Mouse (Mus musculus) mature B cell (primary cell): ENCODE data around the gene Fabp7.

ENCODE experiments used
- in situ Hi-C: fragments of 300-500 bp; cut with MboI; formaldehyde crosslinking; loops from 2 replicates; pipeline ENCODE4 v1.14.3; 2019

Gene Fabp7

DNA sequence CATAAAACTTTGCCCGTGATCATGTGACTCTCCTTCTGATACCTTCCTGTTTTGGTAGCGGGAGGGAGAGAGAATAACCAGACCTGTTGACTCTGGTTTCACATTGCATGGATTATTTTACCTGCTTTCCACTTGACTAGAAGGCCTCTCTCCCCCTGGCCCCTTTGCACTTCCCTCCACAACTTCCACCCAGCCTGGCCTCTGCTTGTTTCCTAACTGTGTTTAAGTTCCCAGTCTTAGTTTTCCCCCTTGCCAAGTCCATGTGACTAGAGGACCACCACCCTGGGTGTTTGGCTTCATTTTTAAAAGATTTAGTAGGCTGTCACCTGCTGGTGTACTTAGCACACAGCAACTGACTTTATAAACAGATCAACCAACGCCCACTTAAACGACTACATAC lies 11.4 kb downstream of the Fabp7 start:
- in situ Hi-C loops: loop anchor here (10.0 kb wide), 1 partner anchor 51 kb away; no protein-coding TSS in a partner anchor

DNA sequence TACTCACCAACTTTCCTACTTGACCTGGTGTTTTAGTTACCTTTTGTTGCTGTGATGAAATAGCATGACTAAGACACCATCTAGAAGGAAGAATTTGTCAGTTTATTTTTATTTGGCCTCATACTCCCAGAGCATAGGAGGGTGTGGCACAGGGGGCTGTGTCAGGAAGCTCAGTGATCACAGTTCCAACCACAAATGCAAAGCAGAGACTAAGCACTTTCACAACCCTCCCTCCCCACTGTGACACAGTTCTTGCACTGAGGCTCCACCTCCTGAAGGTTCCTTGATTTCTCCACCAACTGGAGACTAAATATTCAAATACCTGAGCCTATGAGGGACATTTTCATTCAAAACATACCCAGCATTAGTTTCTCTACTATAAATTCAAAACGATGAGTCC lies 14.8 kb downstream of the Fabp7 start:
- in situ Hi-C loops: loop anchor here (10.0 kb wide), 1 partner anchor 55 kb away; no protein-coding TSS in a partner anchor

DNA sequence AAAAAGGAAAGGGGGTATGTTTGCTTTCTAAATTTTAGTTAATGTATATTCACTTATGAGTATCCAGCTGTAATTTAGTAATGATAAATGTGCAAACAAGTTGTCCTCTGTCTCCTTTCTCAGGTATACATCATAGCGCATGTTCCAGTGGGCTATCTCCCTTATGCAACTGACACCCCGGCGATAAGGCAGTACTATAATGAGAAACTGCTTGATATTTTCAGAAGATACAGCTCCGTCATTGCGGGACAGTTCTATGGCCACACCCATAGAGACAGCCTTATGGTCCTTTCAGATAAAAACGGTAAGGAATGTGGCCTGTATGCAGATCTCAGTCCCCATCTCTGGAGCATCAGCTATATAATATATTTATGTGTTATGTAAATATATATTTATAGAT lies 23.1 kb downstream of the Fabp7 start:
- in situ Hi-C loops: no loop called here

DNA sequence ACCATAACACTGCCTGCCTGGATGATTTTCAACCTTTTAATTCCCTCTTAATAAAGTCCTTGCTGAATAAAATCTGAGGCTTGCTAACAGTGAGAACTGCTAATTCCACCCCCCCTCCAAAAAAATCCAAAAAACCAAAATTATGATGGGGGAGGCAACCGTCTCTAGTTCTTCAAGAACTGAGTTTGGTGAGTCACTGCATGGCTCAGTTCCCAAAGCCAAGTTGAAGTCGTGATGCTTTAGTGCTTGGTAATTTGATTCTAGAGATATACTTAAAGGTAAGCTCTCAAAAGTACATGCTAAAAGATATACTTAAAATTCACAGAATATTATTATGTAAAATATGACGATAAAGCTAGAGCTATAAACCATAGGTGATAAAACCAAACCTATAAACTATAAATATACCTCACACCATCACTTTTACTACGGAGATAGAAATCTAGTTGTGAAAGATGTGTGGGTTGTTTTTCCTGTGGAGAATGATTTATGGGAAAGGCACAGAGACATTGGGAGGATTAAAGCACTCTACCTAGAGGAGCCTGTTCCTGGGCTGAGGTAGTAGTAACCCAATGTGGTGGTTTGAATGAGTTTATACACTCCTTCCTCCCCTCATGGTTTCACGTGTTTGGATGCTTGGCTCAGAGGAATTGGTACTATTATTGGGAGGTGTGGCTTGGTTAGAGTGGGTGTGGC lies 27.6 kb downstream of the Fabp7 start:
- in situ Hi-C loops: no loop called here

DNA sequence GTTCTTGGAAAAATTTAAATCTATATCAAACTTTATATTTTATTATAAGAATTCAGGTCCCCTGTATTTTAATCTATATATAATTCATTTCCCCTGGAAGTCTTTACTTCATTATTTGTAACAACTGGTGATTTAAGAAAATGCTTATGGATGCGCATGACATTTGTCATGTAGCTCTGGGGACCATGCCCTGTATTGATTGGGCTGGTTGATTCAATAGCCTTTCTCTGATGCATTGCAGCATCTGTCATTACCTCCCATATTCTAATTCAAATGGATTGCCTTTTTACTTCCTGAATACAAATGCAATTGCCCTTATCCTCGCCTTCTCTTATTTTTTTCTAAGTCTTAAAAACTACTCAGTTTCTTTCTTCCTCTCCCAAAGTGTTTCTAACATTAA lies 29.6 kb downstream of the Fabp7 start:
- in situ Hi-C loops: no loop called here

DNA sequence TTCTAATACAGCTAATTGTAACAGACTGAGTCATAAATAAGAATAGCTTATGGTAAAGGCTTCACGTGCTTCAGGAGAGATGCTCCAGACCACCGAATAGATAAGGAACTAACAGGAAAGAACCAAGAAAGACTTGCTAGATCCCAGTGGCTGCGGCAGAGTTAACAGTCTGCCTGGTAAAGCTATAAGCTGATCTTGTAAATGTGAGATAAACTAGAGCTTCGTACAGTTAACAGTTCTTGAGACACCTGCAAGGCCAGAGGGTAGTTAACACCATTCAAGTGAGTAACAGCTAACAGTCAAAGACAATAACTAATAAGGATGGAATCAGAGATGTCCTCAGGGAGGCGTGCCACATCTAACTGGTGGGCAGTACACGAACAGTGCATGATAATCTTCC lies 31.2 kb downstream of the Fabp7 start:
- in situ Hi-C loops: no loop called here

DNA sequence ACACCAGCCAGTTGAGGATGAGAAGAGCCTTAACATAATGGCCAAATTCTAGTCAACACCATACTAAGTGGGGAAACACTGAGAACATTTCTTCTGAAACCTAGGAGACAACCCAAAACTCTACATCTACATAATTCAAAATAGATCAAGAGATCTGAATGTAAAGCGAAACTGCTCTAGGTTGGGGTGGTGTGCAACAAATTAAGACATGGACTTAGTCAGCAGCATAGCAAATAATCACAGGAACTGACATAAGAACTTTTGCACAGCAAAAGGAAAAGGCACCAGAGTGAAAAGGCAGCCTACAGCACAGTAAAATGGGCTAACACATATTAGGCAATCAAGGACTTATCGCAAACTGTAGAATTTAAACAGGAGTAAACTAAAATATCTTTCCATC lies 34.5 kb downstream of the Fabp7 start:
- in situ Hi-C loops: no loop called here

DNA sequence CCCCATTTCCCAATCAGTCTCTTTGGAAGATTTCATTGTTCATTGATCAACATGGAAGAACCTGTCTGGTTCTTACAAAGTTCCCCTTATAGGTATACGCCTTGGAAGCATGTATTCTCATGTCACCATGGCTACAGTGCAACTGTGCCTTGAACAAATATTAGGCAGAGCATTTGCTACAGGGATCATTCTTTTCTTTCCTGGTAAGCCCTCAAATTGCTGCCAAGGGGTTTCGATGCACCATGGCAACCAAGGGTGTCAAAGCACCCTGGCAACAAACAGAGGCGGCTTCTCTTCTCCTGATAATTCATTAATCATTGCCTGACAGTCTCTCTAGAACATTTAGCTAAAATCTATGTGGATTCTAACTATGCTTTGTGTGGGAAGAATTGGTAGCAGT lies 37.8 kb downstream of the Fabp7 start:
- in situ Hi-C loops: no loop called here

DNA sequence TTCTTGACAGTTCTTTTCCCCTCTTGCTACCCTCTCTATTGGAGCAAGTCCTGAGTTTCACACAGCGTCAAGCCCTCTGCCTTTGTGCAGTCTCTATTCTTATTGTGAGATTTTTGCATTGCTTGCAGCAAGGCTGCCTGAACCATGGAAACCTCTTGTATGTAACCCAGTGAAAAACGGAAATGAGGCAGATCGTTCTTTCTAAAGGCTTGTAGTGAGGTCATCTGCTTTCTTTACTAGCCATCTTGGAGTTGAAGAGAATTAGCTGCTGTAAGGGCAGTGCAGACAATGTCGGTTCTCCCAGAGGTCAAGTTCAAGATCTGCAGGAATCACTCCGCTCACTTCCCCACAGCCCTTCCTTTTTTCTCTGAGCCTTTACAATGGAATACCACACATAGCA lies 44.0 kb downstream of the Fabp7 start:
- in situ Hi-C loops: no loop called here

DNA sequence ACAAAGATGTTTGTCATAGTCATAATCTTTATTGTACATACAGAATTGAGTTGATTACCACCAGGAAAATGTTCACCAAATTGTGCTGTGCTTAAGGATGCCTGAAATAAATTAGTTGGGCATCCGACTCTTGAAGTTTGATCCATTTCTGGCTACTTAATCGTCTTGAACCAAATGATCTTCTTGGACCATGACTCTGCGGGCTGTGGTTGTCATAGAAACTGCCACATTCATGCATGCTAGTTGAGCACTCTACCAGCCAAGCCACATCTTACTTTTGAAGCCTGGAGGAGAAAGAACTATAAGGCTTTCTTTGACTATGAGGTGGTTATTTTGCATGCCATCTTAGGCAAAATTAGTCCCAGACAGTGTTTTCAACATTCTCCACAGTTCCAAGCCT lies 44.9 kb downstream of the Fabp7 start:
- in situ Hi-C loops: no loop called here

DNA sequence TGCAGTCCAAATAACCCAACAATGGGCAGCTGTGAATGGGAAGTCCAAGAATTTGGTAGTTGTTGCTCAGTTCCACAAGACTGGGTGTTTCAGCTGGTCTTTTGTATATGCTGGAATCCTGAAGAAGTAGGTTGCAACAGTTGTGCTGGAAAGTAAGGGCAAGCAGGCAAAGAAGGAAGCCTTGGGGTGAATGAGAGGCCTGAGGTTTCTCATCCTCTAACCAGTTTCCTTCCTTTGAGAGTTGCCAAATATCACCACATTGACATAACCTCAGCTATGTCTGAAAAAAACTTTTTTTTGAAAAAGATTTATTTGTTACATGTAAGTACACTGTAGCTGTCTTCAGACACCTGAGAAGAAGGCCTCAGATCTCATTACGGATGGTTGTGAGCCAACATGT lies 50.4 kb downstream of the Fabp7 start:
- in situ Hi-C loops: no loop called here

DNA sequence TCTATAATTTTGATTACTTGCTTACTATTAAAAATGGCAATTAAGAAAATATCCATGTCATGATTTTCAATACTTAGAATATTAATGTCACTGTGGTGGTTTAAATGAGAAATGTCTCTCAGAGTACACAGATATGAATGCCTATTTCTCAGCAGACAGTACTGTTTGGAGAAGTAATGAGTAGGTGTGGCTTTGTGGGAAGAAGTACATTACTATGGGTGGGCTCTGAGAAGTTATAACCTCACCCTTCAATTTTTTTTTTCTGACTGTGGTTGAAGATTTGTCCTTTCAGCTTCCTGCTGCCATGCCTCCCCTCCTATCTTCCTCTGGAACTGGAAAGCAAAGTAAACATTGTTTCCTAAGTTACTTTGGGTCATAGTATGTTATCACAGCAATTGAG lies 51.3 kb downstream of the Fabp7 start:
- in situ Hi-C loops: no loop called here
